Mouse (Mus musculus) hindbrain, postnatal 0 days (tissue): ENCODE results near the gene Susd3. TPM values are rescaled to one million over a fixed set of nuclear protein-coding genes. Genes with fewer than 3 reads are reported as not detected.
A peak's percentile ranks its signal among the peaks of the same experiment; 100 is the strongest.

Experiments used
- ATAC-seq: fragments of 200-750 bp; cut with Nextera tagmentation; 2 replicates; pipeline ENCODE4 v1.8.0; 2017; ENCODE audit warnings: mild to moderate bottlenecking, moderate TSS enrichment, moderate library complexity
- DNase-seq: peaks from one replicate; pipeline ENCODE4 v3.0.0-alpha.2; 2015; ENCODE audit warnings: low spot score
- H3K27ac ChIP-seq: fragments of 300-500 bp; sonication (generic); 2 replicates; pipeline ENCODE4 v1.5.1; 2014; ENCODE audit warnings: mild to moderate bottlenecking
- H3K27me3 ChIP-seq: fragments of 300-500 bp; sonication (generic); 2 replicates; pipeline ENCODE4 v1.6.1; 2014; ENCODE audit warnings: low read length, mixed read lengths; ENCODE audit not compliant: insufficient read depth
- H3K36me3 ChIP-seq: fragments of 300-500 bp; sonication (generic); 2 replicates; pipeline ENCODE4 v1.6.1; 2014; ENCODE audit warnings: low read length, mixed read lengths; ENCODE audit not compliant: insufficient read depth
- H3K4me1 ChIP-seq: fragments of 300-500 bp; sonication (generic); 2 replicates; pipeline ENCODE4 v1.6.1; 2014; ENCODE audit warnings: antibody characterized with exemption, low read length, mixed read lengths; ENCODE audit not compliant: insufficient read depth
- H3K4me2 ChIP-seq: fragments of 300-500 bp; sonication (generic); 2 replicates; pipeline ENCODE4 v1.6.1; 2014; ENCODE audit warnings: low read depth, mild to moderate bottlenecking, low read length, moderate library complexity, mixed read lengths
- H3K4me3 ChIP-seq: fragments of 300-500 bp; sonication (generic); 2 replicates; pipeline ENCODE4 v1.5.1; 2014; ENCODE audit warnings: low read length
- H3K9ac ChIP-seq: fragments of 300-500 bp; sonication (generic); replicated peaks from 2 replicates; pipeline ENCODE4 v1.6.1; 2014; ENCODE audit warnings: mild to moderate bottlenecking, low read length, moderate library complexity, mixed read lengths
- H3K9me3 ChIP-seq: fragments of 300-500 bp; sonication (generic); 2 replicates; pipeline ENCODE4 v1.6.1; 2016; ENCODE audit warnings: low read length, mixed read lengths
- CTCF ChIP-seq: IDR thresholded peaks from 2 replicates; pipeline ENCODE4 v1.5.1; 2016; ENCODE audit warnings: antibody characterized with exemption, control low read depth, low read depth
- WGBS: fragments of 180-500 bp; shearing (Covaris S2); extraction: QIAGEN DNeasy Blood & Tissue Kit; methylation state at CpG from one replicate; pipeline ENCODE4 v1.1.7; 2014; 5-methylcytosine and 5-hydroxymethylcytosine counted together
- polyA plus RNA-seq: library from polyadenylated mRNA; unstranded; fragments of >200 nt; fragmentation: Nextera tagmentation; extraction: Ambion mirVana; gene quantifications from 2 replicates; pipeline ENCODE4 v1.2.1, GENCODE M21; 2015
- total RNA-seq: library from RNA; depleted of rRNA; stranded (reverse); fragments of >200 nt; gene quantifications from 2 replicates; pipeline ENCODE4 v1.2.3, GENCODE M21; 2014; rRNA removed

Gene Susd3
- total and polyA plus RNA-seq, 2 experiments from 2014 or later, result 0.93 to 2.0 TPM

DNA sequence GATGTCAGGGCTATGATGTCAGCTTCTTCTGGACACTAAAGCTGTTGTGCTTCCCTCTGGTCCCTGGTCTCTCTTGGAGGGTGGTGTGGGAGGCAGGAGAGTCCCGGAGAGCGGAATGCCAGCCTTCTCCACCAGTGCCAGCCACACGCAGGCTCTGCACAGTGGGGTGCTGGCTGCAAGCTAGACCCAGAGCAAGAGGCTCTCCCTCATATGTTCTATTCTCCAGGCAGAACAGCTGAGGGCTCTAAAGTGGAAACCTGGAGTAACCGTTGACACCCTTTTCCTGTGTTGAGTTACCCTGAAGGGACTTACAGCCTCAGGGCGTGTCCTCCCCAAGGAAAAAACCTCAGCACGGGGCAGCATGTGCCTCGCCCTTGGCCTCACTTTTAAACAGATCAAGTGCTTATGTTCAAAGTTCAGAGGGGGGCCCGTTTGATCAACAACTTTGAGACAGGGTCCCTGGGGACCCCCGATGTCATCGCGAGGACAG lies 61.7 kb downstream of the Susd3 start:
- Histone ChIP-seq H3K4me3 (peak overlapping the region; percentile 74), H3K27ac (peak overlapping the region; percentile 78; the same call in 1 of the 2 replicates), H3K27me3 (no peaks in the 10 kb centered on the region), H3K4me1 (peaks cover 8% of the 10 kb centered on the region), H3K9ac (peak overlapping the region; percentile 73), H3K36me3 (no peaks in the 10 kb centered on the region), H3K4me2 (peak overlapping the region; percentile 100), H3K9me3 (no peaks in the 10 kb centered on the region)
- WGBS, result 14% methylated on average over 11 of the region's 11 CpGs
- ATAC-seq (peak; percentile 1; the same call in 1 of the 2 replicates), DNase-seq (no peak)
- no peak for TF ChIP-seq CTCF

GRCm38 (mm10) chr13:49183646-49184045 lies 64.9 kb downstream of the Susd3 start:
- no peak overlapping the region for H3K4me2 ChIP-seq
- peaks cover 3% of the 10 kb centered on the region; the same call in 1 of the 2 replicates for H3K4me1 ChIP-seq
- 63% methylated on average over 5 of the region's 5 CpGs for WGBS
- no peak for DNase-seq
- no peak for TF ChIP-seq CTCF
- no peak overlapping the region for H3K9ac ChIP-seq
- H3K9me3 ChIP-seq, result no peaks in the 10 kb centered on the region
- H3K4me3 ChIP-seq, result no peak overlapping the region
- H3K27me3 ChIP-seq, result no peaks in the 10 kb centered on the region
- H3K36me3 ChIP-seq, result no peaks in the 10 kb centered on the region
- no peak for ATAC-seq
- no peak overlapping the region for H3K27ac ChIP-seq

- Histone ChIP-seq H3K36me3 (no peaks in the 10 kb centered on the region), H3K4me3 (no peak overlapping the region), H3K9me3 (no peaks in the 10 kb centered on the region), H3K9ac (no peak overlapping the region), H3K4me1 (peaks cover 5% of the 10 kb centered on the region), H3K4me2 (no peak overlapping the region), H3K27ac (no peak overlapping the region), H3K27me3 (no peaks in the 10 kb centered on the region)
- ATAC-seq (no peak), DNase-seq (no peak)
- TF ChIP-seq CTCF, result no peak
- 55% methylated on average over 5 of the region's 5 CpGs for WGBS
These were observed 65.3 kb downstream of the Susd3 start for GRCm38 (mm10) chr13:49183161-49183560.

DNA sequence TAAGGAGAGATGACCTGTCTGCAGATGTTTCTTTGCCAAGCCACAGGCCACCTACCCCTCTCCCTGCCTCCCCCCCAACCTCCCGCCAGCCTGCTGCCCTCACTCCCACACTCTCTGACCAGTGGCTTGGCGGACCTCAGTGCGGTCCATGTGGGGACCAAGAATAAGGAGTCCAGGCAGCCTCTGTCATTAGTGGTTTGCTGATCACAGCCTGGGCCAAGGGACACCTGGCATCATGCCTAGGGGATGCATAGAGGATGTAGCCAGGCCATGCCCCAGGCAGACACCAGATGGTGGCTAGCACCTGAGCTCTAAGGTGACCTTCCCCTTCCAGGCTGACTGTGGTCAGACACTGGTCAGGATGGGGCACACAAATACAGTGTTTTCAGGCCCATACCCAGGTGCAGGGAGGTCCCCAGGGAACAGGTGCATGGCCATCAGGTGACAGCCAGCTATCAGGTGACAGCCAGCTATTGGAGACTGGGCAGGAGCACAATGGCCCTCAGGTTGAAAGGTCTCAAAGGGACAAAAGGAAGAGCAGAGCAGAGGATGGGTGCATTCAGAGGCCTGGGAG lies 67.0 kb downstream of the Susd3 start:
- TF ChIP-seq CTCF, result no peak
- no peak overlapping the region for H3K4me2 ChIP-seq
- peaks cover 5% of the 10 kb centered on the region; the same call in 1 of the 2 replicates for H3K4me1 ChIP-seq
- no peaks in the 10 kb centered on the region for H3K9me3 ChIP-seq
- ATAC-seq (no peak), DNase-seq (no peak)
- no peaks in the 10 kb centered on the region for H3K36me3 ChIP-seq
- 78% methylated on average over 3 of the region's 3 CpGs for WGBS
- no peaks in the 10 kb centered on the region for H3K27me3 ChIP-seq
- H3K27ac ChIP-seq, result no peak overlapping the region
- H3K9ac ChIP-seq, result no peak overlapping the region
- H3K4me3 ChIP-seq, result no peak overlapping the region

- Histone ChIP-seq H3K9me3 (no peaks in the 10 kb centered on the region), H3K27ac (no peak overlapping the region), H3K36me3 (no peaks in the 10 kb centered on the region), H3K4me2 (no peak overlapping the region), H3K9ac (no peak overlapping the region), H3K4me3 (no peak overlapping the region), H3K27me3 (no peaks in the 10 kb centered on the region), H3K4me1 (peaks cover 5% of the 10 kb centered on the region; the same call in 1 of the 2 replicates)
- TF ChIP-seq CTCF, result no peak
- ATAC-seq (no peak), DNase-seq (no peak)
- 67% methylated on average over 1 of the region's 1 CpGs for WGBS
These were observed 67.8 kb downstream of the Susd3 start for GRCm38 (mm10) chr13:49180691-49181090.

Other genes starting within 250 kb of the Susd3 start
- 63.8 and 68.9 TPM in 2 replicates for gene Wnk2, start 100.7 kb downstream of the Susd3 start, total RNA-seq
- gene Wnk2, start 100.7 kb downstream of the Susd3 start, polyA plus RNA-seq, result 14.5 and 15.1 TPM in 2 replicates
- gene Ninj1, start 61.2 kb downstream of the Susd3 start, total RNA-seq, result 44.1 and 54.4 TPM in 2 replicates
- gene Ninj1, start 61.2 kb downstream of the Susd3 start, polyA plus RNA-seq, result 50.0 and 50.7 TPM in 2 replicates
- gene Card19, start 32.7 kb downstream of the Susd3 start, total RNA-seq, result 18.4 and 34.8 TPM in 2 replicates
- 49.6 and 50.8 TPM in 2 replicates for gene Card19, start 32.7 kb downstream of the Susd3 start, polyA plus RNA-seq
- 6.3 and 8.4 TPM in 2 replicates for gene Fgd3, start 71.6 kb upstream of the Susd3 start, total RNA-seq
- gene Fgd3, start 71.6 kb upstream of the Susd3 start, polyA plus RNA-seq, result 1.6 TPM in 2 replicates
- 48.2 and 51.2 TPM in 2 replicates for gene Bicd2, start 92.9 kb upstream of the Susd3 start, total RNA-seq
- gene Bicd2, start 92.9 kb upstream of the Susd3 start, polyA plus RNA-seq, result 23.3 and 25.1 TPM in 2 replicates
- 9.2 and 11.9 TPM in 2 replicates for gene Ippk, start 172.5 kb upstream of the Susd3 start, total RNA-seq
- gene Ippk, start 172.5 kb upstream of the Susd3 start, polyA plus RNA-seq, result 10.2 and 10.8 TPM in 2 replicates
- 0.14 and 0.16 TPM in 2 replicates for gene Tes3-ps, start 244.6 kb upstream of the Susd3 start, total RNA-seq
- 0.51 and 0.64 TPM in 2 replicates for gene Tes3-ps, start 244.6 kb upstream of the Susd3 start, polyA plus RNA-seq